Mouse (Mus musculus): ENCODE measurements around the gene Paxx. TPM values are rescaled to one million over a fixed set of nuclear protein-coding genes. Genes with fewer than 3 reads are reported as not detected.

The Paxx gene
- polyA plus RNA-seq, 1 experiment from 2014 or later: 22.1 TPM

DNA sequence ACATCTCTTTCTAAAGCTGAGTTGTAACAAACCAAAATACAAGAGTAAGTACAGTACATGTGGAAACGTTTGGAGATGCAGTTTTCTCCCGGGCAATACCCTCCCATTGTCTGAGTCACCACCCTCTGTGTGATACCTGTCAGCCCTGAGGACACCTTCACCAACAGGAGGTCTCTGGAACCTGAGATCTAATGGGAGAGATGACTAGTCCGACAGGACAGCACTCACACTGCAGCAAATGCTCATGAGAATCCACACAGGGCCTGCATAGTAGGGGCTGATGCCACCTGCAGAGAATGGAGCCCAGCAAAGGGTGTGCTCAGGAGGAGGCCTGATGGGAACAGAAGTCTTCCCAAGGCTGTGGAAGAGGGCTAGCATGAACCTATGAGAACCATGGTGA, 513 bp upstream of the Paxx start:
- H3K4me1 ChIP-seq (replicated peaks): peaks cover 25% of the 10 kb centered on the region
- peaks cover 7% of the 10 kb centered on the region; the same call in 1 of the 2 replicates for H3K36me3 ChIP-seq
- H3K27me3 ChIP-seq (replicated peaks): no peaks in the 10 kb centered on the region
- 25% methylated on average over 3 of the region's 3 CpGs for WGBS
- H3K4me2 ChIP-seq: peak overlapping the region; percentile 88
- peak overlapping the region; percentile 12; the same call in 1 of the 2 replicates for H3K9ac ChIP-seq
- peak overlapping the region; percentile 46; the same call in 1 of the 2 replicates for H3K27ac ChIP-seq (ENCODE audit: poor library complexity, severe bottlenecking)
- H3K9me3 ChIP-seq (replicated peaks): no peaks in the 10 kb centered on the region
- H3K4me3 ChIP-seq: peak overlapping the region; percentile 72
- ATAC-seq (ENCODE audit: insufficient number of reproducible peaks, low FRiP score): no peak

DNA sequence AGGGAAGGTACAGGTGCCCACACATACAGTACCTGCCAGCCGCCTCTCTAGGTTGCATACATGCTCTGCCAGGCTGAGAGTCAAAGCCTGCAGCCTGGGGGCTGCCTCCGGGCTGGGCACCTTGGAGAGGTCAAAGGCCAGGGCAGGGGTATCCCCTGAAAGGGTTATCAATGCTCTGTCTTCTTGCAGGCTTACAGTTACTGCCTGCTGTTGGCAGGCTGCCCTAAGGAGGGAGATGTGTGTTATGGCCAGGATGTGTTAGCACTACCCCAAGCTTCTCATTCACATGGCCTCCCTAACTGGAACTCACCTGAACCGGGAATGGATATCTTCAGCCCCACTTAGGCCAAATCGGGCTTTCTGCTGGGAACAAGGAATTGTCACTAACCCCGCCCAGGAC, 759 bp downstream of the Paxx start:
- Histone ChIP-seq H3K4me3 (peak overlapping the region; percentile 72), H3K27me3 (replicated peaks) (no peaks in the 10 kb centered on the region), H3K4me1 (replicated peaks) (peaks cover 23% of the 10 kb centered on the region), H3K9ac (peak overlapping the region; percentile 79), H3K9me3 (replicated peaks) (no peaks in the 10 kb centered on the region), H3K4me2 (peak overlapping the region; percentile 88), H3K36me3 (peaks cover 7% of the 10 kb centered on the region; the same call in 1 of the 2 replicates), H3K27ac (ENCODE audit: poor library complexity, severe bottlenecking) (peak overlapping the region; percentile 83; the same call in 1 of the 2 replicates)
- ATAC-seq (ENCODE audit: insufficient number of reproducible peaks, low FRiP score): peak; percentile 13
- 36% methylated on average over 5 of the region's 5 CpGs for WGBS

DNA sequence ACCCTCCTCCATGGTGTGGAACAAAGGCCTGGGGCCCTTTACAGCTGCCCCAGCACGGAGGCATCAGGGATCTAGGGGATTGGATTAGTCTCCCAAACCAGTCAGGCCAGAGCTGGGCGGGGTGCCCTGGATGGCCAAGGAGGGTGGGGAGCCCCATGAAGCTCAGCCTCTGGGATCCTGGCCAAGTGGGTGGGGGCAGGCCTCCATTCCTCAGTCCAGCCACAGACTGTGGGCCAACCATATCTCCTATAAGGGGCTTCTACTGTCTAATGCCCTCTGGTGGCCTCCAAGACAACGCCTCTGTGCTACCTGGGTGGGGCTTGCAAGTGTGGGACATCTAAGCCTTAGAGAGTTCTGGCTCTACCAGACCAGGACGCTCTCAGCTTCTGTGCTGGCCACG, 2.0 kb downstream of the Paxx start:
- Histone ChIP-seq H3K36me3 (peaks cover 7% of the 10 kb centered on the region; the same call in 1 of the 2 replicates), H3K9ac (no peak overlapping the region), H3K4me1 (replicated peaks) (peaks cover 23% of the 10 kb centered on the region), H3K27ac (ENCODE audit: poor library complexity, severe bottlenecking) (no peak overlapping the region), H3K27me3 (replicated peaks) (no peaks in the 10 kb centered on the region), H3K4me3 (no peak overlapping the region), H3K9me3 (replicated peaks) (no peaks in the 10 kb centered on the region), H3K4me2 (no peak overlapping the region)
- ATAC-seq (ENCODE audit: insufficient number of reproducible peaks, low FRiP score): no peak
- WGBS: 81% methylated on average over 5 of the region's 5 CpGs

GRCm38 (mm10) chr2:25457022-25457896, 3.6 kb downstream of the Paxx start:
- Histone ChIP-seq H3K36me3 (peaks cover 7% of the 10 kb centered on the region; the same call in 1 of the 2 replicates), H3K4me2 (no peak overlapping the region), H3K9ac (no peak overlapping the region), H3K4me1 (replicated peaks) (peaks cover 23% of the 10 kb centered on the region), H3K27me3 (replicated peaks) (no peaks in the 10 kb centered on the region), H3K4me3 (no peak overlapping the region), H3K27ac (ENCODE audit: poor library complexity, severe bottlenecking) (no peak overlapping the region), H3K9me3 (replicated peaks) (no peaks in the 10 kb centered on the region)
- 81% methylated on average over 9 of the region's 9 CpGs for WGBS
- ATAC-seq (ENCODE audit: insufficient number of reproducible peaks, low FRiP score): no peak

- Histone ChIP-seq H3K27me3 (replicated peaks) (no peaks in the 10 kb centered on the region), H3K36me3 (peaks cover 7% of the 10 kb centered on the region; the same call in 1 of the 2 replicates), H3K27ac (ENCODE audit: poor library complexity, severe bottlenecking) (no peak within 1 kb of the TSS), H3K4me1 (replicated peaks) (peaks cover 21% of the 10 kb centered on the region), H3K4me2 (no peak within 1 kb of the TSS), H3K9ac (no peak within 1 kb of the TSS), H3K9me3 (replicated peaks) (no peaks in the 10 kb centered on the region), H3K4me3 (no peak within 1 kb of the TSS)
- ATAC-seq (ENCODE audit: insufficient number of reproducible peaks, low FRiP score): no peak
- WGBS: 43% methylated on average over 14 of the region's 14 CpGs
Measured at GRCm38 (mm10) chr2:25456205-25456953, 4.5 kb downstream of the Paxx start, which contains the start of gene Clic3. TSS of gene Clic3 (plus strand) at chr2:25456838.

- 0 out of 2 replicates have a peak, but pooled peaks cover under 1% of the 10 kb centered on the region for H3K27me3 ChIP-seq (replicated peaks)
- no peak overlapping the region for H3K4me3 ChIP-seq
- ATAC-seq (ENCODE audit: insufficient number of reproducible peaks, low FRiP score): no peak
- H3K27ac ChIP-seq (ENCODE audit: poor library complexity, severe bottlenecking): no peak overlapping the region
- WGBS: 58% methylated on average over 1 of the region's 1 CpGs
- no peaks in the 10 kb centered on the region for H3K9me3 ChIP-seq (replicated peaks)
- H3K4me2 ChIP-seq: no peak overlapping the region
- H3K36me3 ChIP-seq: no peaks in the 10 kb centered on the region; the same call in 1 of the 2 replicates
- no peak overlapping the region for H3K9ac ChIP-seq
- H3K4me1 ChIP-seq (replicated peaks): peaks cover 3% of the 10 kb centered on the region; the same call in 1 of the 2 replicates
Measured at GRCm38 (mm10) chr2:25452951-25453350, 7.9 kb downstream of the Paxx start.

GRCm38 (mm10) chr2:25450853-25451647, 9.8 kb downstream of the Paxx start:
- Histone ChIP-seq H3K36me3 (no peaks in the 10 kb centered on the region), H3K9ac (no peak overlapping the region), H3K4me2 (no peak overlapping the region), H3K4me3 (no peak overlapping the region), H3K27me3 (replicated peaks) (peaks cover 14% of the 10 kb centered on the region; the same call in 1 of the 2 replicates), H3K9me3 (replicated peaks) (no peaks in the 10 kb centered on the region), H3K4me1 (replicated peaks) (no peaks in the 10 kb centered on the region; the same call in 1 of the 2 replicates), H3K27ac (ENCODE audit: poor library complexity, severe bottlenecking) (no peak overlapping the region)
- no peak for ATAC-seq (ENCODE audit: insufficient number of reproducible peaks, low FRiP score)
- 76% methylated on average over 8 of the region's 8 CpGs for WGBS

- Histone ChIP-seq H3K36me3 (no peaks in the 10 kb centered on the region), H3K27ac (ENCODE audit: poor library complexity, severe bottlenecking) (no peak overlapping the region), H3K4me3 (no peak overlapping the region), H3K9ac (no peak overlapping the region), H3K9me3 (replicated peaks) (no peaks in the 10 kb centered on the region), H3K4me1 (replicated peaks) (no peaks in the 10 kb centered on the region), H3K27me3 (replicated peaks) (peaks cover 16% of the 10 kb centered on the region; the same call in 1 of the 2 replicates), H3K4me2 (no peak overlapping the region)
- ATAC-seq (ENCODE audit: insufficient number of reproducible peaks, low FRiP score): no peak
- WGBS: 87% methylated on average over 14 of the region's 14 CpGs
Measured at GRCm38 (mm10) chr2:25442682-25443081, 18.2 kb downstream of the Paxx start.

DNA sequence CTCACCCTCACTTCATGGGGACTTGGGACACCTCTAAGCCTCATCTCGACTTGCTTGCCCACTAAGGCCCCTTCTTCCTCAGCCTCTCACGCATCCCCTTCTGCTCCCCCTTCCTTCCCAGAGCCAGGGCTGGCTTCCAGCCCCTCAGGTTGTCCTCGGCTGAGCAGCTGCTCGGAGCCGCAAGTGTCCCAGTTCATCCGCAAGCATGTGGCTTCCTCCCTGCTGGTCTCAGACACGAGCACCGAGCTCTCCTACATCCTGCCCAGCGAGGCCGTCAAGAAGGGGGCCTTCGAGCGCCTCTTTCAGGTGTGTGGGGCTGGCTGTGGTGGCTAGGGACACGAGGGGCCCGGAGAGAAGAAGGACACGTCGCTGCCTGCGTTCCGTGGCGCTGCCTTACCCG, 19.8 kb downstream of the Paxx start:
- Histone ChIP-seq H3K9me3 (replicated peaks) (no peaks in the 10 kb centered on the region), H3K27me3 (replicated peaks) (peaks cover 6% of the 10 kb centered on the region; the same call in 1 of the 2 replicates), H3K4me2 (no peak overlapping the region), H3K9ac (no peak overlapping the region), H3K4me3 (no peak overlapping the region), H3K4me1 (replicated peaks) (no peaks in the 10 kb centered on the region), H3K36me3 (no peaks in the 10 kb centered on the region), H3K27ac (ENCODE audit: poor library complexity, severe bottlenecking) (no peak overlapping the region)
- no peak for ATAC-seq (ENCODE audit: insufficient number of reproducible peaks, low FRiP score)
- 75% methylated on average over 20 of the region's 20 CpGs for WGBS

DNA sequence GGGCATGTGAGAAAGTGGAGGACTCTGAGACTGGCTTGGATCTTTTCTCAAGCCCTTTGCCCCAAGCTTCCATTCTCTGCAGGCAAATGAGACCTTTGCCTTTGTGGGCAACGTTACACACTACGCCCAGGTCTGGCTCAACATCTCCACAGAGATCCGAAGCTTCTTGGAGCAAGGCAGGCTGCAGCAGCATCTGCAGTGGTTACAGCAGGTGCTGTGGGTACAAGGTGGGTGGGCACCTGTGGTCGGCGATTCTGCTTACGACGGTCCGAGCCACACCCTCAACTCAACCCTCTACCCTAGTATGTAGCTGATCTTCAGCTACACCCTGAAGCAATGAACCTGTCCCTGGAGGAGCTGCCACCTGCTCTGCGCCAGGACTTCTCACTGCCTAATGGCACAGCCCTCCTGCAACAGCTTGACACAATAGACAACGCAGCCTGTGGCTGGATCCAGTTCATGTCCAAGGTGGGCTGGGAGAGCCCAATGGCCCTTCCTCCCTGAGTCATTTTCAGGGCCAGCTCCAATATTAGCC, 24.5 kb downstream of the Paxx start:
- Histone ChIP-seq H3K27ac (ENCODE audit: poor library complexity, severe bottlenecking) (no peak overlapping the region), H3K9ac (no peak overlapping the region), H3K4me1 (replicated peaks) (no peaks in the 10 kb centered on the region), H3K9me3 (replicated peaks) (no peaks in the 10 kb centered on the region), H3K4me2 (no peak overlapping the region), H3K27me3 (replicated peaks) (peaks cover 28% of the 10 kb centered on the region), H3K36me3 (no peaks in the 10 kb centered on the region), H3K4me3 (no peak overlapping the region)
- 88% methylated on average over 10 of the region's 10 CpGs for WGBS
- ATAC-seq (ENCODE audit: insufficient number of reproducible peaks, low FRiP score): no peak
